Mouse (Mus musculus) neural tube, embryonic 12.5 days (tissue): ENCODE results near the gene Dnah12. TPM values are rescaled to one million over a fixed set of nuclear protein-coding genes. Genes with fewer than 3 reads are reported as not detected.

ENCODE experiments used
- ATAC-seq: fragments of 200-750 bp; cut with Nextera tagmentation; 2 replicates; pipeline ENCODE4 v1.8.0; 2017; ENCODE audit warnings: low read depth, mild to moderate bottlenecking, moderate TSS enrichment, moderate library complexity; ENCODE audit not compliant: low FRiP score
- H3K27ac ChIP-seq: fragments of 300-500 bp; sonication (generic); 2 replicates; pipeline ENCODE4 v1.5.1; 2016
- H3K27me3 ChIP-seq: fragments of 300-500 bp; sonication (generic); replicated peaks from 2 replicates; pipeline ENCODE4 v1.6.1; 2016; ENCODE audit warnings: mild to moderate bottlenecking
- H3K36me3 ChIP-seq: fragments of 300-500 bp; sonication (generic); 2 replicates; pipeline ENCODE4 v1.6.1; 2016; ENCODE audit warnings: mild to moderate bottlenecking
- H3K4me1 ChIP-seq: fragments of 300-500 bp; sonication (generic); 2 replicates; pipeline ENCODE4 v1.6.1; 2016
- H3K4me2 ChIP-seq: fragments of 300-500 bp; sonication (generic); replicated peaks from 2 replicates; pipeline ENCODE4 v1.6.1; 2016; ENCODE audit warnings: mild to moderate bottlenecking
- H3K4me3 ChIP-seq: fragments of 300-500 bp; sonication (generic); 2 replicates; pipeline ENCODE4 v1.5.1; 2016
- H3K9ac ChIP-seq: fragments of 300-500 bp; sonication (generic); 2 replicates; pipeline ENCODE4 v1.6.1; 2016; ENCODE audit warnings: mild to moderate bottlenecking
- H3K9me3 ChIP-seq: fragments of 300-500 bp; sonication (generic); 2 replicates; pipeline ENCODE4 v1.6.1; 2016; ENCODE audit warnings: mild to moderate bottlenecking
- WGBS: fragments of 180-500 bp; shearing (Covaris S2); methylation state at CpG from one replicate; pipeline ENCODE4 v1.1.7; 2016; 5-methylcytosine and 5-hydroxymethylcytosine counted together
- polyA plus RNA-seq: library from polyadenylated mRNA; unstranded; fragments of >200 nt; fragmentation: Nextera tagmentation; extraction: Ambion mirVana; gene quantifications from 2 replicates; pipeline ENCODE4 v1.2.1, GENCODE M21; 2016

Dnah12 gene
- polyA plus RNA-seq, 1 experiment from 2014 or later: 0.01 TPM

DNA sequence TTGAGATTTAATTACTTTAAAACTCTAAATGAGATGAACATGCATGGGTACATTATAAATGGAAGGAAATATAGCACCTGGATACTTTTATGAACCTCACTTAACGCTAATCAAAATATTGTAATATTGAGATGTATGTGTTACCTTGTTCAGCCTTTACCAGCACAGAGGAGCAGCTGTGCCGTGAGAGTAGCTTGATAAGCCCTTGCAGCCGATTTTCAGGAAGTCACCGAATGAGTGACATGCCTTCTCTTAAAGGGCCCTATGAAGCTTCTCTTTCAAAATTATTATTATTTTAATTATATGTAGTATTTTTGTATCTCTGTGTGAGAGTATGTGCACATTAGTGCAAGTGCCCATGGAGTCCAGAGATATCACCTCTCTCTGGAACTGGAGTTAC is 75.1 kb downstream of the Dnah12 start:
- H3K4me3 ChIP-seq: no peak overlapping the region

GRCm38 (mm10) chr14:26773536-26773935 is 80.5 kb downstream of the Dnah12 start:
- H3K36me3 ChIP-seq: no peaks in the 10 kb centered on the region
- WGBS: 88% methylated on average over 4 of the region's 4 CpGs
- H3K9me3 ChIP-seq: no peaks in the 10 kb centered on the region
- no peak overlapping the region for H3K27ac ChIP-seq
- no peak overlapping the region for H3K4me3 ChIP-seq
- no peak overlapping the region for H3K4me2 ChIP-seq
- ATAC-seq: no peak
- no peak overlapping the region for H3K9ac ChIP-seq
- H3K4me1 ChIP-seq: no peaks in the 10 kb centered on the region
- H3K27me3 ChIP-seq: no peaks in the 10 kb centered on the region

More for the DNA sequence above, 75.1 kb downstream of the Dnah12 start:
- 87% methylated on average over 4 of the region's 4 CpGs for WGBS
- Histone ChIP-seq H3K36me3 (no peaks in the 10 kb centered on the region), H3K27ac (no peak overlapping the region), H3K4me1 (no peaks in the 10 kb centered on the region), H3K4me2 (no peak overlapping the region), H3K9me3 (peaks cover 5% of the 10 kb centered on the region), H3K9ac (no peak overlapping the region), H3K27me3 (no peaks in the 10 kb centered on the region)
- no peak for ATAC-seq

DNA sequence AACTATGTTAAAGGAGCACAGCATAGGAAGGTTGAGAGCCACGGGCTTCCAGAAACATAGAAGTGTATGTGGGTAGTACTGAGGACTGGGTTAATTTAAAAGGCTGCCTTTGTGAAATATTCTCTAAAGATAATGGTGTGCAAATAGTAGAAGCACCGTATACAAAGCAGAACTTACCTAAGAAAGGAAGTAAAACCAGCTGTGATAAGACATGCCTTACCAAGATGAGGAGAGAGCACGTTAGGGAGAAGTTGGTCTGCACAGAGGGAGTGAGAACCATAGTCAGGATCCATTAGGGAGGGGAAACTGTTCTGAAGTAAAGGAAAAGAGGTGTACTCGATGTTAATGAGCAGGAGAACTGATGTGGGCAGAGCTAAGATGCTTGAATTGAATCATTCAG is 90.7 kb downstream of the Dnah12 start:
- H3K4me1 ChIP-seq: no peaks in the 10 kb centered on the region
- H3K9me3 ChIP-seq: no peaks in the 10 kb centered on the region
- no peaks in the 10 kb centered on the region for H3K36me3 ChIP-seq
- no peak overlapping the region for H3K27ac ChIP-seq
- no peak for ATAC-seq
- no peaks in the 10 kb centered on the region for H3K27me3 ChIP-seq
- no peak overlapping the region for H3K4me3 ChIP-seq
- no peak overlapping the region for H3K4me2 ChIP-seq
- 79% methylated on average over 4 of the region's 4 CpGs for WGBS
- no peak overlapping the region for H3K9ac ChIP-seq

DNA sequence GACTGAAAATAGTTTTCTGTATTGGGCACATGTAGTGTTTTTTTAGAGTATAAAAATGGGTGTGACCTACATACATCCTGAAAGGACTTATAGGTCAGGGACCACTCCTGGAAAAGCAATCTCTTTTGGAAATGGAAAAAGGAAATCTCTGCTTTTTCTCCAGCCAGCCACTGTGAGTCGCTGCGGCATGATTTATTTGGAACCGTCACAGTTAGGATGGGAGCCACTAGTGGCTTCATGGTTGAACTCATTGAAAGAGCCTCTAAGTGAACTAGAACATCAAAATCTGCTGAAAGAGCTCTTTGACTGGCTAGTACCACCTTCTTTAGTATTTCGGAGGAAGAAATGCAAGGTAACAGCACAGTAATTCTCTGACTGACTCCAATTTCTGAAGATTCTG is 92.6 kb downstream of the Dnah12 start:
- no peaks in the 10 kb centered on the region for H3K27me3 ChIP-seq
- 52% methylated on average over 4 of the region's 4 CpGs for WGBS
- no peak overlapping the region for H3K9ac ChIP-seq
- no peak overlapping the region for H3K4me2 ChIP-seq
- no peak overlapping the region for H3K27ac ChIP-seq
- H3K36me3 ChIP-seq: no peaks in the 10 kb centered on the region
- H3K9me3 ChIP-seq: no peaks in the 10 kb centered on the region
- no peak for ATAC-seq
- H3K4me3 ChIP-seq: no peak overlapping the region
- no peaks in the 10 kb centered on the region for H3K4me1 ChIP-seq

DNA sequence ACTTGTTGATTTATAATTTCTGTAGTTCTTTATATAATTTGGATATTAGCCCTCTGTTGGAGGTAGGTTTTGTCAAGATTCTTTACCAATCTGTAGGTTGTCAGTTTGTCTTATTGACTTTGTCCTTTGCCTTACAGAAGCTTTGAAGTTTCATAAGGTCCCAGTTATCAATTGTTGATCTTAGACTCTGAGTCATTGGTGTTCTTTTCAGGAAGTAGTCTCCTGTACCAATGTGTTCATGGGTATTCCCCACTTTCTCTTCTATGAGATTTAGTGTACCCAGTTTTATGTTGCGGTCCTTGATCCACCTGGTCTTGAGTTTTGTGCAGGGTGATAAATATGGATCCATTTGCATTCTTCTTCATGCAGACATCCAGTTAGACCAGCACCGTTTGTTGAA is 101.4 kb downstream of the Dnah12 start:
- 95% methylated on average over 2 of the region's 2 CpGs for WGBS
- Histone ChIP-seq H3K27ac (no peak overlapping the region), H3K4me1 (no peaks in the 10 kb centered on the region), H3K36me3 (no peaks in the 10 kb centered on the region), H3K27me3 (no peaks in the 10 kb centered on the region), H3K9ac (no peak overlapping the region), H3K4me2 (no peak overlapping the region), H3K4me3 (no peak overlapping the region), H3K9me3 (no peaks in the 10 kb centered on the region)
- ATAC-seq: no peak

DNA sequence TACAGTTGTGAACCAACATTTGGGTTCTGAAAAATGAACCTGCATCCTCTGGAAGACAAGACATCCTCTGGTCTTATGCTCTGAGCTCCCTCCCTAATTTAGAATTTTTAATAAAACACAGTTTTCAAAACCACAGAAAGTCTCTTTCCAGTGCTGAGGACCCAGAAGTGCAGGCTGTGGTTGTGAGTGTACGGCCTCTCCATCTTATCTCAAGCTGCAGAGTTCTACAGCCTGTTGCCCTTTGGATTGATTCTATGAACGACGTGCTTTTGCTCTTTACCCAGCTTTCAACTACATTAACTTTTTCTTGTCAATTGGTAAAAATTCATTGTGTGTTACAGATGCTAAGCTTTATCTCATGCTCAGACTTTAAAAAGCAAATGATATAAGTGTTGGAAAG is 105.3 kb downstream of the Dnah12 start:
- Histone ChIP-seq H3K4me2 (no peak overlapping the region), H3K27me3 (no peaks in the 10 kb centered on the region), H3K4me3 (no peak overlapping the region), H3K9me3 (no peaks in the 10 kb centered on the region), H3K4me1 (no peaks in the 10 kb centered on the region), H3K27ac (no peak overlapping the region), H3K36me3 (no peaks in the 10 kb centered on the region), H3K9ac (no peak overlapping the region)
- 89% methylated on average over 3 of the region's 3 CpGs for WGBS
- no peak for ATAC-seq

- Histone ChIP-seq H3K4me3 (no peak overlapping the region), H3K27ac (no peak overlapping the region), H3K9me3 (no peaks in the 10 kb centered on the region), H3K27me3 (no peaks in the 10 kb centered on the region), H3K9ac (no peak overlapping the region), H3K4me2 (no peak overlapping the region), H3K36me3 (no peaks in the 10 kb centered on the region), H3K4me1 (no peaks in the 10 kb centered on the region)
- no peak for ATAC-seq
- 78% methylated on average over 3 of the region's 3 CpGs for WGBS
Measured at GRCm38 (mm10) chr14:26799286-26799685, 106.2 kb downstream of the Dnah12 start.

DNA sequence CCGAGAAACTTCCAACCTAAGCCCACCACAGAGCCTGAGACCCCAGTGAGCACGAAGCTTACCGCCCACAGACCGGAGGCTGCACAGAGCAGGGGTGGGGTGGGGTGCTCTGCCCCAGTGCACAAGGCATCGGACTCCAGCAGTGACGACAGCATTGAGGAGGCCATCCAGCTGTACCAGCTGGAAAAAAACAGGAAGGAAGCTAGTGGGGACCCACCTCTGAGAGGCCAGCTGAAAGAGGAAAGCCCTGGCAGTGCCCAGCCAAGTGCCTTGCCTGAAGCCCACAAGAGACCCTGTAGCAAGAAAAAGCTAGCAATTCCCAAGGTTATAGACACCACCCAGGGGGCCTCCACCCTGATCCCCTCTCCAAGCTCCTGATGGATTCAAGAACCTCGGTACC is 112.4 kb downstream of the Dnah12 start:
- H3K4me3 ChIP-seq: no peak overlapping the region
- no peaks in the 10 kb centered on the region for H3K9me3 ChIP-seq
- H3K27ac ChIP-seq: no peak overlapping the region
- H3K4me1 ChIP-seq: no peaks in the 10 kb centered on the region
- H3K27me3 ChIP-seq: no peaks in the 10 kb centered on the region
- H3K4me2 ChIP-seq: no peak overlapping the region
- H3K9ac ChIP-seq: no peak overlapping the region
- ATAC-seq: no peak
- 81% methylated on average over 7 of the region's 7 CpGs for WGBS
- no peaks in the 10 kb centered on the region for H3K36me3 ChIP-seq

- no peak overlapping the region for H3K9ac ChIP-seq
- no peaks in the 10 kb centered on the region for H3K4me1 ChIP-seq
- H3K27ac ChIP-seq: no peak overlapping the region
- no peak for ATAC-seq
- H3K4me2 ChIP-seq: no peak overlapping the region
- no peaks in the 10 kb centered on the region for H3K9me3 ChIP-seq
- 90% methylated on average over 11 of the region's 11 CpGs for WGBS
- H3K36me3 ChIP-seq: no peaks in the 10 kb centered on the region
- no peaks in the 10 kb centered on the region for H3K27me3 ChIP-seq
- H3K4me3 ChIP-seq: no peak overlapping the region
Measured at GRCm38 (mm10) chr14:26812734-26813133, 119.7 kb downstream of the Dnah12 start.

DNA sequence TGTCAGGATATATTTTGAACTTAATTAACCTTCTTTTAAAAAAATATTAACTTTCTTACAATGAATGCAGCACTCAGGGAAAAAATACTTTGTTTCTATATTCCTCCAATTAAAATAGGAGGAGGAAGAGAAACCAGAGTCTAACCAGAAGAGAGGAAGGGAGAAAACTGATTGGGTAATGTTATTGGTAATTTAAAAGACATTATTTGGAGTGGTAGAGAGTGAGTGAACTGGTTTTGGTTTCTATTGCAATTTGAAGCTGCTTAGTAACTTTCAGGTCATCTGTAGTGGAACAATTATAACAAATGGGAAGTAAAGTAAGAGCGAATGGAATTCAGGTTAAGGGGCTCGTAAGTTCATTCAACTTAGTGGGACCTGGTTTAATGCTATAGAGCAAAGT is 120.8 kb downstream of the Dnah12 start:
- no peak overlapping the region for H3K9ac ChIP-seq
- H3K9me3 ChIP-seq: no peaks in the 10 kb centered on the region
- H3K27me3 ChIP-seq: no peaks in the 10 kb centered on the region
- H3K4me1 ChIP-seq: no peaks in the 10 kb centered on the region
- no peak overlapping the region for H3K27ac ChIP-seq
- H3K36me3 ChIP-seq: no peaks in the 10 kb centered on the region
- no peak overlapping the region for H3K4me2 ChIP-seq
- ATAC-seq: no peak
- 83% methylated on average over 2 of the region's 2 CpGs for WGBS
- H3K4me3 ChIP-seq: no peak overlapping the region

DNA sequence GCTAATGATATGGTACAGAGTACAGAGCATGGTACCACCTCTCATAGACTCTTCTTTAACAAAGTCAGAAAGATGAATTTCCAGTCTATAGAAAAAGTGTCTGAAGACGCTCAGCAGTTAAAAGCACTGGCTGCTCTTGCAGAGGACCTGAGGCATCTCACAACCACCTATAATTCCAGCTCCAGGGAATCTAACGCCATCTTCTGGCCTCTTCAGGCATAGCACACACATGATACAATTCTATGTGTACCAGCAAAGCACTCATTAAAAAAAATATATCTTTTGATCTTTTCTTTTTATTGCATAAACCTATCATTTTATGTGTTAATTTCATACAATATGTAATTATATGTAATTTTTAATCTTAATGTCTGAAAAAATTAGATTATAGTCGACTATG is 121.8 kb downstream of the Dnah12 start:
- Histone ChIP-seq H3K4me1 (no peaks in the 10 kb centered on the region), H3K4me3 (no peak overlapping the region), H3K4me2 (no peak overlapping the region), H3K36me3 (no peaks in the 10 kb centered on the region), H3K27me3 (no peaks in the 10 kb centered on the region), H3K9me3 (no peaks in the 10 kb centered on the region), H3K27ac (no peak overlapping the region), H3K9ac (no peak overlapping the region)
- no peak for ATAC-seq
- WGBS: 51% methylated on average over 3 of the region's 3 CpGs

DNA sequence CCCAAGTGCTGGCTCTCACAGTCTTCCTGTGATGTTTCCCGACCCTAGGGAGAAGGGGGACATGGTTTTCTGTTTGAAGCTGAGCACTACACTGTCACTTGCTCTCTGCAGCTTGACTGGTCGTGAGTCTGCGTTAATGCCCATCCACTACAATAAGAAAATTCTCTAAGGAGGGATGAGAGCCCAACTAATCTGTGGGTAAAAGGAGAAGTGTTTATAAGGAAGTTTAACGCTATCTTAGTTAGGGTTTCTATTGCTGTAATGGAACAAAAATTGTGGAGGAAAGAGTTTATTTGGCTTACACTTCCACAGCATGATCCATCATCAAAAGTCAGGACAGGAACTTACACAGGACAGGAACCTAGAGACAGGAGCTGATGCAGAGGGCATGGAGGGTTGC is 123.7 kb downstream of the Dnah12 start:
- Histone ChIP-seq H3K4me3 (no peak overlapping the region), H3K27ac (no peak overlapping the region), H3K9ac (no peak overlapping the region), H3K4me2 (no peak overlapping the region), H3K9me3 (no peaks in the 10 kb centered on the region), H3K27me3 (no peaks in the 10 kb centered on the region), H3K36me3 (no peaks in the 10 kb centered on the region), H3K4me1 (no peaks in the 10 kb centered on the region)
- WGBS: 79% methylated on average over 4 of the region's 4 CpGs
- no peak for ATAC-seq

GRCm38 (mm10) chr14:26826020-26826419 is 132.9 kb downstream of the Dnah12 start:
- 85% methylated on average over 2 of the region's 2 CpGs for WGBS
- ATAC-seq: no peak

More at GRCm38 (mm10) chr14:26826020-26826419, 132.9 kb downstream of the Dnah12 start:
- Histone ChIP-seq H3K36me3 (no peaks in the 10 kb centered on the region), H3K9me3 (no peaks in the 10 kb centered on the region), H3K27ac (no peak overlapping the region), H3K4me2 (no peak overlapping the region), H3K4me3 (no peak overlapping the region), H3K4me1 (no peaks in the 10 kb centered on the region), H3K9ac (no peak overlapping the region), H3K27me3 (no peaks in the 10 kb centered on the region)
